Mouse (Mus musculus): Measurements from ENCODE around the gene Insrr. TPM values are rescaled to one million over a fixed set of nuclear protein-coding genes. Genes with fewer than 3 reads are reported as not detected.
"Not testable (repeated sequence)": the region's sequence is repeated elsewhere in the genome, so short reads cannot be mapped to it uniquely, and the experiment has no call there.

The Insrr gene
- polyA plus RNA-seq, 1 experiment from 2014 or later = 0.05 TPM

DNA sequence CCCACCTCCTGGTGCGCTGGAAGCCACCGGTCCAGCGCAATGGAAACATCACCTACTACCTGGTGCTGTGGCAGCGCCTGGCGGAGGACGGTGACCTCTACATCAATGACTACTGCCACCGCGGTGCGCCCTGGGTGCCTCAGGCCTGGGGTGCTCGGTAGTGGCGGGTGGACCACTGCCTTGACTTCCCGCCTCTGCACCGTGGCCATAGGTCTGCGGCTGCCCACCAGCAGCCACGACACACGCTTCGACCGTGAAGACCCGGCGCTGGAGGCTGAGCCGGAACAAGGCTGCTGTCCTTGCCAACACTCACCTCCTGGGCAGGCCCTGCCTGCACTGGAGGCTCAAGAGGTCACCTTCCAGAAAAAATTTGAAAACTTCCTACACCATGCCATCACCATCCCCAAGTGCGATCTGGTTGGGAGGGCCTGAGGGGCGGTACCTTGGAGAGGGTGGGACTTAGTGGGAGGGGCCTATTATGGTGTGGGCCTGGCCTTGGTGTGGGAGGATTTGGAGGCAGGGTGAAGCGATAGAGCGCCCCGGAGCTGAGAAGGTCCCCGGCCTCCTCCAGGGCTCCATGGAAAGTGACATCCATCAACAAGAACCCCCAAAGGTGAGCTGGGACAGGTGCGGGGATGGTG lies 12.7 kb downstream of the Insrr start:
- TF ChIP-seq CTCF (IDR thresholded peaks at IDR 0.05; ENCODE audit: low read depth) = no peak
- DNase-seq = peak; percentile 19

DNA sequence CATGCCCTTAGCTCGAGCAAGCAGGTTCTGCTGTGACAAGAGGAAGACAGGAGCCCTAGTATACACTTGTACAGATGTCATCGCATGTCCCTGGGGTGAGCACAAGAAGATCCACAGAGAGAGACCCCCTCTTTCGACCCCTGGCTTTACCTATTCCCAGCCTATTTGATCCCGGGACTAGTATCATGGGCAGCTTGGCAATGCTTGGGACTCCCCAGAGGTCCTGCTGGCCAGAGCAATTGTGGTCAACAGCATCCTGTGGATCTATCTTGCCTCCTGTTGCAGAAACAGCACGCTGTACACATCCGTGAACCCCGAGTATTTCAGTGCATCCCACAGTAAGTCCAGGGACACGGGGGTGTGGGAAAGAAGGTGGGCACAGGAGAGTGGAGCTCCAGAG lies 14.5 kb downstream of the Insrr start:
- Histone ChIP-seq H3K4me1 (ENCODE audit: insufficient read depth) (0 out of 2 replicates have a peak, but pooled peaks cover 2% of the 10 kb centered on the region), H3K27ac (ENCODE audit: low read depth) (no peak overlapping the region), H3K9ac (no peak overlapping the region), H3K4me3 (ENCODE audit: low read depth, low read length) (no peak overlapping the region), H3K36me3 (ENCODE audit: insufficient read depth) (no peaks in the 10 kb centered on the region), H3K27me3 (ENCODE audit: insufficient read depth, low read length) (peaks cover 44% of the 10 kb centered on the region), H3K9me3 (ENCODE audit: low read depth, low read length) (no peaks in the 10 kb centered on the region), H3K4me2 (no peak overlapping the region)
- TF ChIP-seq CTCF (IDR thresholded peaks at IDR 0.05; ENCODE audit: low read depth) = no peak
- WGBS = 83% methylated on average over 8 of the region's 8 CpGs
- DNase-seq = no peak
- ATAC-seq (ENCODE audit: insufficient read depth) = no peak

More for the DNA sequence above, 12.7 kb downstream of the Insrr start:
- Histone ChIP-seq H3K9ac (no peak overlapping the region), H3K4me1 (ENCODE audit: insufficient read depth) (0 out of 2 replicates have a peak, but pooled peaks cover 2% of the 10 kb centered on the region), H3K4me2 (peak overlapping the region; percentile 45), H3K27me3 (ENCODE audit: insufficient read depth, low read length) (peaks cover 61% of the 10 kb centered on the region), H3K36me3 (ENCODE audit: insufficient read depth) (no peaks in the 10 kb centered on the region), H3K9me3 (ENCODE audit: low read depth, low read length) (no peaks in the 10 kb centered on the region), H3K27ac (ENCODE audit: low read depth) (no peak overlapping the region), H3K4me3 (ENCODE audit: low read depth, low read length) (peak overlapping the region; percentile 16; the same call in 1 of the 2 replicates)
- 6% methylated on average over 28 of the region's 28 CpGs for WGBS
- peak; percentile 51 for ATAC-seq (ENCODE audit: insufficient read depth)

DNA sequence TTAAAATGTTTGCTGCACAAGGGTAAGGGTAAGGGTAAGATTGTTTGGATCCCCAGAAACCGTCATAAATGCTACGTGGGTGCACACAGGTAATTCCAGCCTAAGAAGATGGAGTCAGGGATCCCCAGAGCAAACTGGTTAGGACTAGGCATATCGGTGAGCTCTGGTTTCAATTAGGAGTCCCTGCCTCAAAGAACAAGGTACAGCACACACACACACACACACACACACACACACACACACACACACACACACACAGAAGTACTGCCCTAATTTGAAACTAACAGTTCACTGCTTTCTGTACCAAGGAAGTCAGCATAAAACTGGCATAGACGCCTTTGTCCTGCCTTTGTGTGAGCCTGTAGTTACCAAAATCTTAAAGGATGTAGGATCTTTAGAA lies 15.7 kb downstream of the Insrr start:
- Histone ChIP-seq H3K36me3 (ENCODE audit: insufficient read depth) (no peaks in the 10 kb centered on the region), H3K4me1 (ENCODE audit: insufficient read depth) (peaks cover 2% of the 10 kb centered on the region; the same call in 1 of the 2 replicates), H3K27ac (ENCODE audit: low read depth) (no peak overlapping the region), H3K4me2 (no peak overlapping the region), H3K9ac (no peak overlapping the region), H3K9me3 (ENCODE audit: low read depth, low read length) (no peaks in the 10 kb centered on the region), H3K4me3 (ENCODE audit: low read depth, low read length) (no peak overlapping the region), H3K27me3 (ENCODE audit: insufficient read depth, low read length) (peaks cover 45% of the 10 kb centered on the region)
- no peak for DNase-seq
- 79% methylated on average over 4 of the region's 4 CpGs for WGBS
- TF ChIP-seq CTCF (IDR thresholded peaks at IDR 0.05; ENCODE audit: low read depth) = no peak
- ATAC-seq (ENCODE audit: insufficient read depth) = no peak

DNA sequence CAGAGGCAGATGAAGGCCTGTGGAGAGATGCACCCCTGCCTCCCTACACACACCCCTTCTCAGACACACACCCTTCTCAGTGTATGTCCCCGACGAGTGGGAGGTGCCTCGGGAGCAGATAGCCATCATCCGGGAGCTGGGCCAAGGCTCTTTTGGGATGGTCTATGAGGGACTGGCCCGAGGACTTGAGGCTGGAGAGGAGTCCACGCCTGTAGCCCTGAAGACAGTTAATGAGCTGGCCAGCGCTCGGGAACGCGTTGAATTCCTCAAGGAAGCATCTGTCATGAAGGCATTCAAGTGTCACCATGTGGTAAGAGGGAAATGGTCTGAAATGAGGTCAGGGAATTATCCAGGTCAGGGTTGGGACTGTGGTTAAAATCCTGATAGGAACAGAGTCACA lies 16.1 kb downstream of the Insrr start:
- Histone ChIP-seq H3K36me3 (ENCODE audit: insufficient read depth) (no peaks in the 10 kb centered on the region), H3K4me2 (no peak overlapping the region), H3K27ac (ENCODE audit: low read depth) (no peak overlapping the region), H3K4me3 (ENCODE audit: low read depth, low read length) (no peak overlapping the region), H3K27me3 (ENCODE audit: insufficient read depth, low read length) (peaks cover 49% of the 10 kb centered on the region), H3K9ac (no peak overlapping the region), H3K9me3 (ENCODE audit: low read depth, low read length) (no peaks in the 10 kb centered on the region), H3K4me1 (ENCODE audit: insufficient read depth) (peaks cover 2% of the 10 kb centered on the region; the same call in 1 of the 2 replicates)
- DNase-seq (peak; percentile 44), ATAC-seq (ENCODE audit: insufficient read depth) (no peak)
- WGBS = 37% methylated on average over 10 of the region's 10 CpGs
- no peak for TF ChIP-seq CTCF (IDR thresholded peaks at IDR 0.05; ENCODE audit: low read depth)

DNA sequence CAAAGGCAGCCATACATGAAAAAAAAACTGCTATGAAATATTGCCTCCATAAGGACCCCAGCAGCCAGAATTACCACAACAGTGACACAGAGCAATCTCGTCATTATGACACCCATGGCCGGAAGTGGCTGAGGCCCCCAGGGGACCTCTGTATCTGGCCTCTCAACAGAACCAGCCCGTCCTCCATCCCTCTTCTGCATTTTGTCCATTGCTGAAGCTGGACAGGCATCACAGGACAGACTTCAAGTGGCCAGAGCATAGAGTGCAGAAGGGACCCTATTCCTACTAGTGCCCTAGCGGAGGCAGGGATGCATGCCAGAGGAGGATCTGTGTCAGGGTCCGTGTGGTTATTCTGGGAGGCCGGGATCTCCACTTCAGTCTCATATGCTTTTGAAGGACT lies 19.4 kb downstream of the Insrr start:
- DNase-seq (no peak), ATAC-seq (ENCODE audit: insufficient read depth) (peak; percentile 17; the same call in 1 of the 2 replicates)
- Histone ChIP-seq H3K36me3 (ENCODE audit: insufficient read depth) (no peaks in the 10 kb centered on the region), H3K27ac (ENCODE audit: low read depth) (no peak overlapping the region), H3K9ac (no peak overlapping the region; the same call in 1 of the 2 replicates), H3K4me3 (ENCODE audit: low read depth, low read length) (no peak overlapping the region), H3K4me1 (ENCODE audit: insufficient read depth) (no peaks in the 10 kb centered on the region; the same call in 1 of the 2 replicates), H3K9me3 (ENCODE audit: low read depth, low read length) (no peaks in the 10 kb centered on the region), H3K4me2 (peak overlapping the region; percentile 24; the same call in 1 of the 2 replicates), H3K27me3 (ENCODE audit: insufficient read depth, low read length) (peaks cover 19% of the 10 kb centered on the region)
- 42% methylated on average over 6 of the region's 6 CpGs for WGBS
- TF ChIP-seq CTCF (IDR thresholded peaks at IDR 0.05; ENCODE audit: low read depth) = no peak

DNA sequence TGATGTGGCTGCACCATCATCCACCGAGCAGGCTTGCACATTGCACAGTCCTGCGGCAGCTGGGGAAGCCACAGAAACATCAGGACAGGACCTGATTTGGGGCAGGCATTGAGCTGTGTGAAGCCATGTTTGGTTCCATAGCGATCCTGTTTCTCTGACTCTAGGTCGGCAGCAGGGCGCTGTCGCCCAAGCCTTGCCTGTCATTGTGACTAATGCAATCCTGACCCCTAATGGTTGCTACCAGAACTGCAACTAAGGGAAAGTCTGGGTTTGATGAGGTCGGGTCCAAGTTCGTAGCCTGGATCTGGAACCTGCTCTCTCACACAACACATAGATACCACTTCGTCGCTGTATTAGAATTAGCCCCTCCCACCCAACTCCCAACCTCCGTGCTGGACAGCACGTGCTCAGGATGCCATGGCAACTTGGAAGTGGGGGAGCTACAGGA lies 19.9 kb downstream of the Insrr start:
- H3K27me3 ChIP-seq (ENCODE audit: insufficient read depth, low read length) = peaks cover 14% of the 10 kb centered on the region
- no peak overlapping the region; the same call in 1 of the 2 replicates for H3K9ac ChIP-seq
- H3K4me3 ChIP-seq (ENCODE audit: low read depth, low read length) = no peak overlapping the region
- ATAC-seq (ENCODE audit: insufficient read depth) = peak; percentile 77
- no peaks in the 10 kb centered on the region for H3K36me3 ChIP-seq (ENCODE audit: insufficient read depth)
- peak; percentile 95 for DNase-seq
- peak; percentile 97 for TF ChIP-seq CTCF (IDR thresholded peaks at IDR 0.05; ENCODE audit: low read depth)
- 4% methylated on average over 12 of the region's 12 CpGs for WGBS
- H3K4me1 ChIP-seq (ENCODE audit: insufficient read depth) = no peaks in the 10 kb centered on the region; the same call in 1 of the 2 replicates
- H3K9me3 ChIP-seq (ENCODE audit: low read depth, low read length) = no peaks in the 10 kb centered on the region
- peak overlapping the region; percentile 24; the same call in 1 of the 2 replicates for H3K4me2 ChIP-seq
- no peak overlapping the region for H3K27ac ChIP-seq (ENCODE audit: low read depth)

DNA sequence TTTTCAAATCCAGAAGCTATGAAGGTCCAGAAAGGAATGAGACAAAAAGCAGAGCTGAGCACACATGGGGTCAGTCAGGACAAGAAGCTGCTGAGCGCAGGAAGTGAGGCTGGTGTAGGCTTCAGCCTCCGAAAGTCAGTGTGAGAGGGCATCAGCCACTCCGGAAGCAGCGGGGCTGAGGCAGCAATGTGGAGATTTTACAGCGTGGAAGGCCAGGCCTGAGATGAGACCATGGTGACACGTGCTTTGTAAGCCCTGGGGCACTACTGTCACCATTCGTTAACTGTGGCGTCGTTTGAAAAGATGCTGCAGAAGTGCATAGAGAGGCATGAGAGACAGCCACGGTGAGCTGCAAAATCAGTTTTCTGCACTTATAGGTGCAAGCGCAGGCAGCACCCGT lies 21.5 kb downstream of the Insrr start:
- Histone ChIP-seq H3K9me3 (ENCODE audit: low read depth, low read length) (no peaks in the 10 kb centered on the region), H3K4me2 (no peak overlapping the region), H3K36me3 (ENCODE audit: insufficient read depth) (no peaks in the 10 kb centered on the region), H3K27me3 (ENCODE audit: insufficient read depth, low read length) (peaks cover 7% of the 10 kb centered on the region), H3K4me3 (ENCODE audit: low read depth, low read length) (no peak overlapping the region), H3K4me1 (ENCODE audit: insufficient read depth) (no peaks in the 10 kb centered on the region; the same call in 1 of the 2 replicates), H3K27ac (ENCODE audit: low read depth) (no peak overlapping the region), H3K9ac (no peak overlapping the region)
- WGBS = 42% methylated on average over 12 of the region's 12 CpGs
- TF ChIP-seq CTCF (IDR thresholded peaks at IDR 0.05; ENCODE audit: low read depth) = no peak
- no peak for DNase-seq
- no peak for ATAC-seq (ENCODE audit: insufficient read depth)

DNA sequence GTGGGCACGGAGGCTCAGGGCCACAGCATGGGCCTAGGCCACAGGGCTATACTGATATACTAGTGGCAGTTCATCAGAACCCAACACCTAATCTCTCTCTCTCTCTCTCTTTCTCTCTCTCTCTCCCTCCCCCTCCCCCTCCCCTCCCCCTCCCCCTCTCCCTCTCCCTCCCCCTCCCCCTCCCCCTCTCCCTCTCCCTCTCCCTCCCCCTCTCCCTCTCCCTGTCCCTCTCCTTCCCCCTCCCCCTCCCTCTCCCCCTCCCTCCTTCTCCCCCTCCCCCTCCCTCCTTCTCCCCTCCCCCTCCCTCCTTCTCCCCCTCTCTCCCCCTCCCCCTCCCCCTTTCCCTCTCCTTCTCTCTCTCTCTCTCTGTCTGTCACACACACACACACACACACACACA lies 27.5 kb downstream of the Insrr start, which contains the start of gene Pear1:
Gene Pear1 (minus strand): TSS at position 101 of the 400 bp plus-strand sequence.
- H3K27ac ChIP-seq (ENCODE audit: low read depth); H3K27me3 ChIP-seq (ENCODE audit: insufficient read depth, low read length); H3K9ac ChIP-seq; H3K36me3 ChIP-seq (ENCODE audit: insufficient read depth); H3K4me3 ChIP-seq (ENCODE audit: low read depth, low read length); H3K9me3 ChIP-seq (ENCODE audit: low read depth, low read length); H3K4me2 ChIP-seq; ATAC-seq (ENCODE audit: insufficient read depth); H3K4me1 ChIP-seq (ENCODE audit: insufficient read depth); DNase-seq: not testable (repeated sequence)
- 78% methylated on average over 1 of the region's 1 CpGs for WGBS

Data from lung, embryonic 14.5 days (tissue).